25 mouse cellular contexts compared by ENCODE assay signal in the genomic region with DNA sequence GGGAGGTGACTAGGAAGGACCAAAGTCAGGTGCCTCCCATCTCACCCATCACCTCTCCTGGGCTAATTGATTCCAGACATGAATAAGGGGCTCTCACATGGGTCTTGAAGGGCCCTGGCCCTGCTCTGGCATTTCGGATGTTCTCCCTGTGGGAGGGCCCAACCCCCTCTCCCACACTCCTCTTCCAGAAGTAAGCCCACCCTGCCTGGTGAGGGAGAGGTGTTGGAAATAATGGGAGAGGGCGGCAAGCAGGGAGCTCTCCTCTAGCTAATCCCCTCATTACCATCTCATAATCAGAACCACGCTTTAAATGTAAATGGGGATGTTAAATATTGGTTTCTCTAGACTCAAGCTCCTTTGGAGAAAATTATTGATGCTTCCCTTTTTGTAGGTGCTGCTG. TPM values are rescaled to one million over a fixed set of nuclear protein-coding genes. Genes with fewer than 3 reads are reported as not detected.
DNase-seq lines count a peak whose midpoint lies in the region; ATAC-seq lines count a peak whose summit lies in the region.
"Had no signal": no experiment of that assay in that cellular context is flagged by ENCODE, and none has a peak within 500 bp of the region (broad histone marks: within the 10 kb centered on the region; RNA-seq: fewer than 3 reads in every experiment).

No protein-coding gene starts in this region.

- peak overlapping the region; percentile 1; the same call in 1 of the 2 replicates for H3K4me2 ChIP-seq in midbrain, embryonic 11.5 days
- no peak overlapping the region for H3K4me2 ChIP-seq in midbrain, embryonic 16.5 days (ENCODE audit: low read length)
- H3K4me2 ChIP-seq in forebrain, embryonic 13.5 days = peak overlapping the region; percentile 55
- 0 out of 2 replicates have a peak overlapping the region, but pooled peaks have one; percentile 15 for H3K4me2 ChIP-seq in hindbrain, embryonic 12.5 days (replicated peaks)
- no peak overlapping the region for H3K4me2 ChIP-seq in midbrain, embryonic 15.5 days
- H3K4me2 ChIP-seq: embryonic facial prominence, embryonic 12.5 days; heart, embryonic 13.5 days; intestine, embryonic 15.5 days; kidney, embryonic 15.5 days; liver, embryonic 12.5 days; lung, embryonic 14.5 days had no signal

- 6% methylated on average over 3 of the region's 3 CpGs for WGBS in midbrain, embryonic 11.5 days
- WGBS in midbrain, embryonic 16.5 days = 10% methylated on average over 3 of the region's 3 CpGs
- WGBS in forebrain, embryonic 13.5 days = 2% methylated on average over 3 of the region's 3 CpGs
- 1% methylated on average over 3 of the region's 3 CpGs for WGBS in hindbrain, embryonic 12.5 days
- WGBS in midbrain, embryonic 15.5 days = 5% methylated on average over 3 of the region's 3 CpGs

- H3K9me3 ChIP-seq in midbrain, embryonic 11.5 days (ENCODE audit: control insufficient read depth, low read length) = no peaks in the 10 kb centered on the region
- no peaks in the 10 kb centered on the region for H3K9me3 ChIP-seq in midbrain, embryonic 16.5 days (replicated peaks; ENCODE audit: control insufficient read depth, low read length, poor library complexity, severe bottlenecking)
- no peaks in the 10 kb centered on the region for H3K9me3 ChIP-seq in forebrain, embryonic 13.5 days (replicated peaks)
- H3K9me3 ChIP-seq in hindbrain, embryonic 12.5 days (replicated peaks) = no peaks in the 10 kb centered on the region
- no peaks in the 10 kb centered on the region for H3K9me3 ChIP-seq in midbrain, embryonic 15.5 days
- H3K9me3 ChIP-seq: embryonic facial prominence, embryonic 12.5 days; heart, embryonic 13.5 days; intestine, embryonic 15.5 days; kidney, embryonic 15.5 days; limb, embryonic 12.5 days; liver, embryonic 12.5 days had no signal

- H3K4me1 ChIP-seq in midbrain, embryonic 11.5 days (ENCODE audit: control insufficient read depth, insufficient read depth, low read length) = peaks cover 34% of the 10 kb centered on the region
- H3K4me1 ChIP-seq in midbrain, embryonic 16.5 days (ENCODE audit: control insufficient read depth, insufficient read depth, low read length) = peaks cover 27% of the 10 kb centered on the region
- H3K4me1 ChIP-seq in forebrain, embryonic 13.5 days = peaks cover 93% of the 10 kb centered on the region
- H3K4me1 ChIP-seq in hindbrain, embryonic 12.5 days = peaks cover 48% of the 10 kb centered on the region
- H3K4me1 ChIP-seq in midbrain, embryonic 15.5 days = peaks cover 67% of the 10 kb centered on the region

- peak overlapping the region; percentile 10; the same call in 1 of the 2 replicates for H3K27ac ChIP-seq in midbrain, embryonic 11.5 days (ENCODE audit: low read depth, low read length)
- H3K27ac ChIP-seq in midbrain, embryonic 16.5 days (ENCODE audit: low read length) = no peak overlapping the region
- peak overlapping the region; percentile 83 for H3K27ac ChIP-seq in forebrain, embryonic 13.5 days
- peak overlapping the region; percentile 76 for H3K27ac ChIP-seq in hindbrain, embryonic 12.5 days
- 0 out of 2 replicates have a peak overlapping the region, but pooled peaks have one; percentile 38 for H3K27ac ChIP-seq in midbrain, embryonic 15.5 days
- H3K27ac ChIP-seq: embryonic facial prominence, embryonic 12.5 days; heart, embryonic 13.5 days; intestine, embryonic 15.5 days; kidney, embryonic 15.5 days; limb, embryonic 12.5 days; liver, embryonic 12.5 days; stomach, postnatal 0 days had no signal

- no peak overlapping the region for H3K9ac ChIP-seq in midbrain, embryonic 11.5 days (ENCODE audit: low read length)
- H3K9ac ChIP-seq in midbrain, embryonic 16.5 days (ENCODE audit: low read depth, low read length) = no peak overlapping the region
- no peak overlapping the region for H3K9ac ChIP-seq in forebrain, embryonic 13.5 days
- H3K9ac ChIP-seq in hindbrain, embryonic 12.5 days = no peak overlapping the region
- no peak overlapping the region for H3K9ac ChIP-seq in midbrain, embryonic 15.5 days
- H3K9ac ChIP-seq: embryonic facial prominence, embryonic 12.5 days; heart, embryonic 13.5 days; intestine, embryonic 15.5 days; kidney, embryonic 15.5 days; limb, embryonic 12.5 days; liver, embryonic 12.5 days; lung, embryonic 14.5 days had no signal

- DNase-seq in midbrain, embryonic 11.5 days (ENCODE audit: low spot score, missing footprints) = peak; percentile 84
- DNase-seq in kidney, adult 9 months = no peak
- no peak for DNase-seq in spleen, postnatal 14 days (ENCODE audit: low spot score in 2 of 2)
- DNase-seq: adrenal gland, adult 8-10 months; cerebellum, adult 9-10 months; gastrocnemius, postnatal 10 days; heart, adult 18-20 months; heart, postnatal 36 days; kidney, postnatal 4 days; layer of hippocampus, adult 9-11 months; lung, embryonic 14.5 days; lung, postnatal 4 days; right cerebral cortex, postnatal 14 days had no signal

- H3K36me3 ChIP-seq in midbrain, embryonic 11.5 days (ENCODE audit: control insufficient read depth, insufficient read depth, low read length) = no peaks in the 10 kb centered on the region
- no peaks in the 10 kb centered on the region for H3K36me3 ChIP-seq in midbrain, embryonic 16.5 days (ENCODE audit: control insufficient read depth, insufficient read depth, low read length)
- no peaks in the 10 kb centered on the region for H3K36me3 ChIP-seq in forebrain, embryonic 13.5 days (ENCODE audit: poor library complexity, severe bottlenecking)
- no peaks in the 10 kb centered on the region for H3K36me3 ChIP-seq in hindbrain, embryonic 12.5 days
- no peaks in the 10 kb centered on the region for H3K36me3 ChIP-seq in midbrain, embryonic 15.5 days (replicated peaks)
- H3K36me3 ChIP-seq: embryonic facial prominence, embryonic 12.5 days; heart, embryonic 13.5 days; intestine, embryonic 15.5 days; kidney, embryonic 15.5 days; limb, embryonic 12.5 days; liver, embryonic 12.5 days had no signal

- H3K27me3 ChIP-seq in midbrain, embryonic 11.5 days (ENCODE audit: control insufficient read depth, insufficient read depth, low read length) = peaks cover 88% of the 10 kb centered on the region
- H3K27me3 ChIP-seq in midbrain, embryonic 16.5 days (ENCODE audit: control insufficient read depth, insufficient read depth, low read depth, low read length) = no peaks in the 10 kb centered on the region; the same call in 1 of the 2 replicates
- peaks cover 16% of the 10 kb centered on the region; the same call in 1 of the 2 replicates for H3K27me3 ChIP-seq in forebrain, embryonic 13.5 days
- H3K27me3 ChIP-seq in hindbrain, embryonic 12.5 days = peaks cover 86% of the 10 kb centered on the region
- H3K27me3 ChIP-seq in midbrain, embryonic 15.5 days (replicated peaks) = peaks cover 41% of the 10 kb centered on the region

- ATAC-seq in midbrain, embryonic 11.5 days (ENCODE audit: low FRiP score) = peak; percentile 49
- ATAC-seq in midbrain, embryonic 16.5 days = no peak
- ATAC-seq in forebrain, embryonic 13.5 days = peak; percentile 25; the same call in 1 of the 2 replicates
- ATAC-seq in hindbrain, embryonic 12.5 days (ENCODE audit: low FRiP score) = no peak
- ATAC-seq in midbrain, embryonic 15.5 days (replicated peaks) = peak; percentile 17; the same call in 1 of the 2 replicates
- ATAC-seq: intestine, embryonic 15.5 days; liver, embryonic 12.5 days had no signal

- no peak overlapping the region for H3K4me3 ChIP-seq in midbrain, embryonic 11.5 days (ENCODE audit: low read depth, low read length)
- no peak overlapping the region for H3K4me3 ChIP-seq in midbrain, embryonic 16.5 days (ENCODE audit: low read depth, low read length)
- no peak overlapping the region for H3K4me3 ChIP-seq in forebrain, embryonic 13.5 days
- no peak overlapping the region for H3K4me3 ChIP-seq in hindbrain, embryonic 12.5 days
- no peak overlapping the region for H3K4me3 ChIP-seq in midbrain, embryonic 15.5 days
- H3K4me3 ChIP-seq: embryonic facial prominence, embryonic 12.5 days; erythroblast, embryonic 14.5 days; heart, embryonic 13.5 days; intestine, embryonic 15.5 days; kidney, embryonic 15.5 days; limb, embryonic 12.5 days; liver, embryonic 12.5 days had no signal

RNA-seq across cellular contexts. Expression of a gene that starts 21.9 kb away (rescaled TPM):
- 40.1 and 43.9 TPM in 2 replicates for polyA plus RNA-seq in midbrain, embryonic 11.5 days (2014; fragmentation: Nextera tagmentation; extraction: Ambion mirVana)
- polyA plus RNA-seq in midbrain, embryonic 16.5 days (2015; fragmentation: Nextera tagmentation; extraction: Ambion mirVana) = 4.2 and 17.6 TPM in 2 replicates
- 7.1 and 9.3 TPM in 2 replicates for polyA plus RNA-seq in forebrain, embryonic 13.5 days (2015; fragmentation: Nextera tagmentation; extraction: Ambion mirVana)
- 155 and 187 TPM in 2 replicates for polyA plus RNA-seq in hindbrain, embryonic 12.5 days (2016; fragmentation: Nextera tagmentation; extraction: Ambion mirVana)
- polyA plus RNA-seq in midbrain, embryonic 15.5 days (2015; fragmentation: Nextera tagmentation; extraction: Ambion mirVana) = 4.8 and 10.0 TPM in 2 replicates
- polyA plus RNA-seq: intestine, embryonic 15.5 days; limb, embryonic 12.5 days had no signal

RNA-seq across cellular contexts. Expression of a gene that starts 34.1 kb away (rescaled TPM):
- 35.8 and 36.4 TPM in 2 replicates for polyA plus RNA-seq in midbrain, embryonic 11.5 days (2014; fragmentation: Nextera tagmentation; extraction: Ambion mirVana)
- polyA plus RNA-seq in midbrain, embryonic 16.5 days (2015; fragmentation: Nextera tagmentation; extraction: Ambion mirVana) = 34.8 and 35.0 TPM in 2 replicates
- 32.3 and 38.1 TPM in 2 replicates for polyA plus RNA-seq in forebrain, embryonic 13.5 days (2015; fragmentation: Nextera tagmentation; extraction: Ambion mirVana)
- 50.7 TPM in 2 replicates for polyA plus RNA-seq in hindbrain, embryonic 12.5 days (2016; fragmentation: Nextera tagmentation; extraction: Ambion mirVana)
- polyA plus RNA-seq in midbrain, embryonic 15.5 days (2015; fragmentation: Nextera tagmentation; extraction: Ambion mirVana) = 31.9 and 33.8 TPM in 2 replicates

RNA-seq across cellular contexts. Expression of a gene that starts 53.3 kb away (rescaled TPM):
- polyA plus RNA-seq in midbrain, embryonic 11.5 days (2014; fragmentation: Nextera tagmentation; extraction: Ambion mirVana) = 5.1 and 5.3 TPM in 2 replicates
- 4.2 and 5.5 TPM in 2 replicates for polyA plus RNA-seq in midbrain, embryonic 16.5 days (2015; fragmentation: Nextera tagmentation; extraction: Ambion mirVana)
- 3.1 and 4.2 TPM in 2 replicates for polyA plus RNA-seq in forebrain, embryonic 13.5 days (2015; fragmentation: Nextera tagmentation; extraction: Ambion mirVana)
- 8.0 and 12.0 TPM in 2 replicates for polyA plus RNA-seq in hindbrain, embryonic 12.5 days (2016; fragmentation: Nextera tagmentation; extraction: Ambion mirVana)
- polyA plus RNA-seq in midbrain, embryonic 15.5 days (2015; fragmentation: Nextera tagmentation; extraction: Ambion mirVana) = 5.2 and 6.2 TPM in 2 replicates

Comparison
In these comparisons a context has a peak if more than half of its experiments do, and no peak if none do; other contexts are left out.
1. ATAC-seq: peak in midbrain, embryonic 11.5 days (single experiment), forebrain, embryonic 13.5 days (single experiment) and midbrain, embryonic 15.5 days (single experiment); none in midbrain, embryonic 16.5 days (single experiment) and hindbrain, embryonic 12.5 days (single experiment).
2. H3K4me2 ChIP-seq: peak in midbrain, embryonic 11.5 days (single experiment), forebrain, embryonic 13.5 days (single experiment) and hindbrain, embryonic 12.5 days (single experiment); none in midbrain, embryonic 16.5 days (single experiment) and midbrain, embryonic 15.5 days (single experiment).